ENCODE assay signal across 10 mouse cellular contexts in genomic region chr9:58231746-58232145, GRCm38 (mm10). TPM values are rescaled to one million over a fixed set of nuclear protein-coding genes. Genes with fewer than 3 reads are reported as not detected.
DNase-seq lines count a peak whose midpoint lies in the region; ATAC-seq and TF ChIP-seq lines count a peak whose summit lies in the region.
"Had no signal": no experiment of that assay in that cellular context is flagged by ENCODE, and none has a peak within 500 bp of the region (broad histone marks: within the 10 kb centered on the region; RNA-seq: fewer than 3 reads in every experiment).

No protein-coding gene starts in this region.

- H3K9ac ChIP-seq in lung, embryonic 15.5 days = no peak overlapping the region
- no peak overlapping the region for H3K9ac ChIP-seq in intestine, embryonic 16.5 days (ENCODE audit: low read depth, low read length)
- H3K9ac ChIP-seq in hindbrain, postnatal 0 days (replicated peaks; ENCODE audit: low read length) = no peak overlapping the region
- H3K9ac ChIP-seq: neural tube, embryonic 12.5 days had no signal

- H3K4me1 ChIP-seq in lung, embryonic 15.5 days = no peaks in the 10 kb centered on the region
- H3K4me1 ChIP-seq in intestine, embryonic 16.5 days (ENCODE audit: control insufficient read depth, insufficient read depth, low read length) = no peaks in the 10 kb centered on the region
- H3K4me1 ChIP-seq in hindbrain, postnatal 0 days (ENCODE audit: insufficient read depth, low read length) = no peaks in the 10 kb centered on the region
- 0 out of 2 replicates have a peak, but pooled peaks cover 4% of the 10 kb centered on the region for H3K4me1 ChIP-seq in forebrain, embryonic 10.5 days
- H3K4me1 ChIP-seq: neural tube, embryonic 12.5 days had no signal

- DNase-seq in heart, adult 11 months = peak; percentile 91
- DNase-seq in heart, postnatal 14 days = no peak
- DNase-seq in lung, postnatal 14 days = no peak
- no peak for DNase-seq in hindbrain, postnatal 0 days (ENCODE audit: low spot score)
- no peak for DNase-seq in forebrain, embryonic 10.5 days (ENCODE audit: extremely low spot score, low spot score)
- DNase-seq: cerebellum, adult 11-12 months had no signal

- H3K4me2 ChIP-seq in lung, embryonic 15.5 days = no peak overlapping the region
- H3K4me2 ChIP-seq in intestine, embryonic 16.5 days (ENCODE audit: low read depth, low read length) = no peak overlapping the region
- no peak overlapping the region for H3K4me2 ChIP-seq in hindbrain, postnatal 0 days (ENCODE audit: low read depth, low read length)
- H3K4me2 ChIP-seq: neural tube, embryonic 12.5 days had no signal

- H3K9me3 ChIP-seq in lung, embryonic 15.5 days = no peaks in the 10 kb centered on the region
- H3K9me3 ChIP-seq in intestine, embryonic 16.5 days (ENCODE audit: control insufficient read depth, low read length) = no peaks in the 10 kb centered on the region
- no peaks in the 10 kb centered on the region for H3K9me3 ChIP-seq in hindbrain, postnatal 0 days (ENCODE audit: low read length)
- H3K9me3 ChIP-seq in forebrain, embryonic 10.5 days = no peaks in the 10 kb centered on the region
- H3K9me3 ChIP-seq: neural tube, embryonic 12.5 days had no signal

- H3K27ac ChIP-seq in lung, embryonic 15.5 days = peak overlapping the region; percentile 57; the same call in 1 of the 2 replicates
- peak overlapping the region; percentile 11; the same call in 1 of the 2 replicates for H3K27ac ChIP-seq in intestine, embryonic 16.5 days (ENCODE audit: low read length)
- no peak overlapping the region for H3K27ac ChIP-seq in hindbrain, postnatal 0 days
- no peak overlapping the region for H3K27ac ChIP-seq in forebrain, embryonic 10.5 days
- H3K27ac ChIP-seq: neural tube, embryonic 12.5 days had no signal

- H3K27me3 ChIP-seq in lung, embryonic 15.5 days = no peaks in the 10 kb centered on the region
- H3K27me3 ChIP-seq in intestine, embryonic 16.5 days (replicated peaks; ENCODE audit: control insufficient read depth, insufficient read depth, low read length) = no peaks in the 10 kb centered on the region
- H3K27me3 ChIP-seq in hindbrain, postnatal 0 days (ENCODE audit: insufficient read depth, low read length) = no peaks in the 10 kb centered on the region
- no peaks in the 10 kb centered on the region for H3K27me3 ChIP-seq in forebrain, embryonic 10.5 days (ENCODE audit: poor library complexity, severe bottlenecking)
- H3K27me3 ChIP-seq: neural tube, embryonic 12.5 days had no signal

- no peak overlapping the region for H3K4me3 ChIP-seq in lung, embryonic 15.5 days
- H3K4me3 ChIP-seq in intestine, embryonic 16.5 days (ENCODE audit: low read length) = no peak overlapping the region
- no peak overlapping the region for H3K4me3 ChIP-seq in hindbrain, postnatal 0 days (ENCODE audit: low read length)
- no peak overlapping the region for H3K4me3 ChIP-seq in forebrain, embryonic 10.5 days
- H3K4me3 ChIP-seq: neural tube, embryonic 12.5 days had no signal

- no peak for ATAC-seq in lung, embryonic 15.5 days (ENCODE audit: borderline replicate concordance, extremely low read depth, low FRiP score, low TSS enrichment)
- ATAC-seq in intestine, embryonic 16.5 days = no peak
- ATAC-seq in monocyte, adult 5-6 weeks (replicated peaks; ENCODE audit: insufficient number of reproducible peaks, low FRiP score, low TSS enrichment, poor library complexity, severe bottlenecking) = peak; percentile 52; the same call in 1 of the 2 replicates
- no peak for ATAC-seq in hindbrain, postnatal 0 days

- 64% methylated on average over 6 of the region's 6 CpGs for WGBS in lung, embryonic 15.5 days
- 73% methylated on average over 6 of the region's 6 CpGs for WGBS in intestine, embryonic 16.5 days
- WGBS in hindbrain, postnatal 0 days = 74% methylated on average over 6 of the region's 6 CpGs
- 76% methylated on average over 6 of the region's 6 CpGs for WGBS in forebrain, embryonic 10.5 days

- intact Hi-C loops in heart, postnatal 14 days (cut with DNase I) = no loop called here

- no peak for TF ChIP-seq CTCF in hindbrain, postnatal 0 days (IDR thresholded peaks at IDR 0.05; ENCODE audit: low read depth)

- peaks cover 72% of the 10 kb centered on the region for H3K36me3 ChIP-seq in lung, embryonic 15.5 days
- H3K36me3 ChIP-seq in intestine, embryonic 16.5 days (ENCODE audit: control insufficient read depth, insufficient read depth, low read length) = peaks cover 17% of the 10 kb centered on the region
- H3K36me3 ChIP-seq in hindbrain, postnatal 0 days (ENCODE audit: insufficient read depth, low read length) = peaks cover 3% of the 10 kb centered on the region; the same call in 1 of the 2 replicates
- H3K36me3 ChIP-seq in forebrain, embryonic 10.5 days (replicated peaks) = peaks cover 80% of the 10 kb centered on the region

RNA-seq across cellular contexts. Expression of gene Pml, which starts 17.8 kb away (rescaled TPM):
- 10 to 100 TPM; 10.9 to 11.9 TPM for total RNA-seq in heart, postnatal 14 days (2021)
- 19.6 and 20.2 TPM in 2 replicates for polyA plus RNA-seq in lung, embryonic 15.5 days (2015; fragmentation: Nextera tagmentation; extraction: Ambion mirVana)
- polyA plus RNA-seq in intestine, embryonic 16.5 days (2015; fragmentation: Nextera tagmentation; extraction: Ambion mirVana) = 12.4 and 13.7 TPM in 2 replicates
- total RNA-seq in monocyte, adult 5-6 weeks (2017) = 6.6 to 23.5 TPM (median 15.6 TPM) in 3 replicates
- total RNA-seq in hindbrain, postnatal 0 days (2014; rRNA removed) = 11.4 and 17.0 TPM in 2 replicates
- polyA plus RNA-seq in hindbrain, postnatal 0 days (2015; fragmentation: Nextera tagmentation; extraction: Ambion mirVana) = 3.2 and 4.8 TPM in 2 replicates
- polyA plus RNA-seq in forebrain, embryonic 10.5 days (2016; fragmentation: Nextera tagmentation; extraction: Ambion mirVana) = 13.7 and 14.4 TPM in 2 replicates

RNA-seq across cellular contexts. Expression of gene Stoml1, which starts 21.2 kb away (rescaled TPM):
- total RNA-seq in heart, postnatal 14 days (2021) = 10 to 100 TPM; 12.7 to 12.9 TPM
- polyA plus RNA-seq in lung, embryonic 15.5 days (2015; fragmentation: Nextera tagmentation; extraction: Ambion mirVana) = 30.1 and 30.3 TPM in 2 replicates
- 21.1 and 22.4 TPM in 2 replicates for polyA plus RNA-seq in intestine, embryonic 16.5 days (2015; fragmentation: Nextera tagmentation; extraction: Ambion mirVana)
- 11.3 to 14.2 TPM (median 13.0 TPM) in 3 replicates for total RNA-seq in monocyte, adult 5-6 weeks (2017)
- 145 and 157 TPM in 2 replicates for total RNA-seq in hindbrain, postnatal 0 days (2014; rRNA removed)
- polyA plus RNA-seq in hindbrain, postnatal 0 days (2015; fragmentation: Nextera tagmentation; extraction: Ambion mirVana) = 136 and 141 TPM in 2 replicates
- 24.8 and 28.8 TPM in 2 replicates for polyA plus RNA-seq in forebrain, embryonic 10.5 days (2016; fragmentation: Nextera tagmentation; extraction: Ambion mirVana)

RNA-seq across cellular contexts. Expression of gene Islr2, which starts 27.6 kb away (rescaled TPM):
- total RNA-seq in heart, postnatal 14 days (2021) = 1 to 10 TPM; 3.0 to 3.3 TPM
- 0.06 and 0.15 TPM in 2 replicates for polyA plus RNA-seq in lung, embryonic 15.5 days (2015; fragmentation: Nextera tagmentation; extraction: Ambion mirVana)
- 0.83 and 1.0 TPM in 2 replicates for polyA plus RNA-seq in intestine, embryonic 16.5 days (2015; fragmentation: Nextera tagmentation; extraction: Ambion mirVana)
- 0.10 to 0.11 TPM in 2 of 3 replicates, not detected in the other for total RNA-seq in monocyte, adult 5-6 weeks (2017)
- 293 and 343 TPM in 2 replicates for total RNA-seq in hindbrain, postnatal 0 days (2014; rRNA removed)
- polyA plus RNA-seq in hindbrain, postnatal 0 days (2015; fragmentation: Nextera tagmentation; extraction: Ambion mirVana) = 15.8 and 19.2 TPM in 2 replicates
- 2.2 and 3.6 TPM in 2 replicates for polyA plus RNA-seq in forebrain, embryonic 10.5 days (2016; fragmentation: Nextera tagmentation; extraction: Ambion mirVana)

RNA-seq across cellular contexts. Expression of gene Islr, which starts 27.6 kb away (rescaled TPM):
- 10 to 100 TPM; 44.0 to 44.6 TPM for total RNA-seq in heart, postnatal 14 days (2021)
- polyA plus RNA-seq in lung, embryonic 15.5 days (2015; fragmentation: Nextera tagmentation; extraction: Ambion mirVana) = 89.5 and 89.6 TPM in 2 replicates
- 70.7 and 77.5 TPM in 2 replicates for polyA plus RNA-seq in intestine, embryonic 16.5 days (2015; fragmentation: Nextera tagmentation; extraction: Ambion mirVana)
- not detected in 3 replicates for total RNA-seq in monocyte, adult 5-6 weeks (2017)
- 57.9 and 72.8 TPM in 2 replicates for total RNA-seq in hindbrain, postnatal 0 days (2014; rRNA removed)
- polyA plus RNA-seq in hindbrain, postnatal 0 days (2015; fragmentation: Nextera tagmentation; extraction: Ambion mirVana) = 29.9 and 33.5 TPM in 2 replicates
- 4.0 and 4.6 TPM in 2 replicates for polyA plus RNA-seq in forebrain, embryonic 10.5 days (2016; fragmentation: Nextera tagmentation; extraction: Ambion mirVana)

Comparison
In these comparisons a context has a peak if more than half of its experiments do, and no peak if none do; other contexts are left out.
1. H3K27ac ChIP-seq: peak in lung, embryonic 15.5 days (single experiment) and intestine, embryonic 16.5 days (single experiment); none in hindbrain, postnatal 0 days (single experiment) and forebrain, embryonic 10.5 days (single experiment).